Mouse (Mus musculus): ENCODE measurements at regions not wholly inside any gene's neighbourhood (a gene's known extent, or its start where the extent isn't known, plus 50 kb on each side); places are given as distances from the start of the nearest gene placed in this dataset.

GRCm38 (mm10) chr3:78698936-78699335 lies 587.4 kb downstream of the Rapgef2 start:
- Histone ChIP-seq H3K9me3 (ENCODE audit: control insufficient read depth, low read length) (no peaks in the 10 kb centered on the region), H3K36me3 (ENCODE audit: control insufficient read depth, insufficient read depth, low read length) (no peaks in the 10 kb centered on the region), H3K4me3 (ENCODE audit: low read depth, low read length) (no peak overlapping the region), H3K9ac (ENCODE audit: low read length) (no peak overlapping the region), H3K27ac (replicated peaks) (no peak overlapping the region), H3K4me2 (replicated peaks; ENCODE audit: low read depth) (no peak overlapping the region), H3K4me1 (replicated peaks; ENCODE audit: control insufficient read depth, insufficient read depth) (no peaks in the 10 kb centered on the region), H3K27me3 (ENCODE audit: control insufficient read depth, insufficient read depth, low read length) (no peaks in the 10 kb centered on the region)
- DNase-seq (ENCODE audit: low spot score) (peak; percentile 33), ATAC-seq (ENCODE audit: low FRiP score, low TSS enrichment) (no peak)
- no peak for TF ChIP-seq EP300 (optimal IDR thresholded peaks at IDR 0.05)
- no peak for TF ChIP-seq CTCF (IDR thresholded peaks at IDR 0.05; ENCODE audit: low read depth)
- 23% methylated on average over 5 of the region's 5 CpGs for WGBS

- H3K9ac ChIP-seq (ENCODE audit: low read length) = no peak overlapping the region
- no peak for DNase-seq (ENCODE audit: low spot score)
- no peaks in the 10 kb centered on the region for H3K36me3 ChIP-seq (ENCODE audit: control insufficient read depth, insufficient read depth, low read length)
- 26% methylated on average over 3 of the region's 3 CpGs for WGBS
- no peaks in the 10 kb centered on the region for H3K4me1 ChIP-seq (replicated peaks; ENCODE audit: control insufficient read depth, insufficient read depth)
- no peak overlapping the region for H3K4me2 ChIP-seq (replicated peaks; ENCODE audit: low read depth)
- H3K4me3 ChIP-seq (ENCODE audit: low read depth, low read length) = no peak overlapping the region
- no peak overlapping the region for H3K27ac ChIP-seq (replicated peaks)
- no peak for ATAC-seq (ENCODE audit: low FRiP score, low TSS enrichment)
- no peaks in the 10 kb centered on the region for H3K27me3 ChIP-seq (ENCODE audit: control insufficient read depth, insufficient read depth, low read length)
- TF ChIP-seq EP300 (optimal IDR thresholded peaks at IDR 0.05) (no peak), CTCF (IDR thresholded peaks at IDR 0.05; ENCODE audit: low read depth) (no peak)
- no peaks in the 10 kb centered on the region for H3K9me3 ChIP-seq (ENCODE audit: control insufficient read depth, low read length)
These were observed 594.8 kb downstream of the Rapgef2 start for GRCm38 (mm10) chr3:78691499-78691898.

GRCm38 (mm10) chr3:78677656-78678055 lies 608.7 kb downstream of the Rapgef2 start:
- H3K9ac ChIP-seq (ENCODE audit: low read length) = no peak overlapping the region
- no peaks in the 10 kb centered on the region for H3K4me1 ChIP-seq (replicated peaks; ENCODE audit: control insufficient read depth, insufficient read depth)
- DNase-seq (ENCODE audit: low spot score) = no peak
- no peak for TF ChIP-seq CTCF (IDR thresholded peaks at IDR 0.05; ENCODE audit: low read depth)
- TF ChIP-seq EP300 (optimal IDR thresholded peaks at IDR 0.05) = no peak
- WGBS = 79% methylated on average over 1 of the region's 1 CpGs
- H3K27me3 ChIP-seq (ENCODE audit: control insufficient read depth, insufficient read depth, low read length) = no peaks in the 10 kb centered on the region
- ATAC-seq (ENCODE audit: low FRiP score, low TSS enrichment) = no peak
- no peak overlapping the region for H3K4me3 ChIP-seq (ENCODE audit: low read depth, low read length)
- no peaks in the 10 kb centered on the region for H3K36me3 ChIP-seq (ENCODE audit: control insufficient read depth, insufficient read depth, low read length)
- no peak overlapping the region for H3K4me2 ChIP-seq (replicated peaks; ENCODE audit: low read depth)
- no peaks in the 10 kb centered on the region for H3K9me3 ChIP-seq (ENCODE audit: control insufficient read depth, low read length)
- H3K27ac ChIP-seq (replicated peaks) = no peak overlapping the region

- H3K27me3 ChIP-seq (ENCODE audit: control insufficient read depth, insufficient read depth, low read length) = no peaks in the 10 kb centered on the region
- H3K9ac ChIP-seq (ENCODE audit: low read length) = no peak overlapping the region
- DNase-seq (ENCODE audit: low spot score) = no peak
- TF ChIP-seq EP300 (optimal IDR thresholded peaks at IDR 0.05) (no peak), CTCF (IDR thresholded peaks at IDR 0.05; ENCODE audit: low read depth) (no peak)
- H3K4me3 ChIP-seq (ENCODE audit: low read depth, low read length) = no peak overlapping the region
- H3K4me1 ChIP-seq (replicated peaks; ENCODE audit: control insufficient read depth, insufficient read depth) = no peaks in the 10 kb centered on the region
- no peaks in the 10 kb centered on the region for H3K36me3 ChIP-seq (ENCODE audit: control insufficient read depth, insufficient read depth, low read length)
- no peaks in the 10 kb centered on the region for H3K9me3 ChIP-seq (ENCODE audit: control insufficient read depth, low read length)
- no peak for ATAC-seq (ENCODE audit: low FRiP score, low TSS enrichment)
- 90% methylated on average over 2 of the region's 2 CpGs for WGBS
- H3K4me2 ChIP-seq (replicated peaks; ENCODE audit: low read depth) = no peak overlapping the region
- H3K27ac ChIP-seq (replicated peaks) = no peak overlapping the region
These were observed 609.5 kb downstream of the Rapgef2 start for GRCm38 (mm10) chr3:78676806-78677205.

GRCm38 (mm10) chr3:78674529-78675187 lies 611.7 kb downstream of the Rapgef2 start:
- ATAC-seq (ENCODE audit: low FRiP score, low TSS enrichment) (no peak), DNase-seq (ENCODE audit: low spot score) (no peak)
- Histone ChIP-seq H3K4me1 (replicated peaks; ENCODE audit: control insufficient read depth, insufficient read depth) (no peaks in the 10 kb centered on the region), H3K27ac (replicated peaks) (no peak overlapping the region), H3K4me2 (replicated peaks; ENCODE audit: low read depth) (no peak overlapping the region), H3K27me3 (ENCODE audit: control insufficient read depth, insufficient read depth, low read length) (no peaks in the 10 kb centered on the region), H3K9ac (ENCODE audit: low read length) (no peak overlapping the region), H3K4me3 (ENCODE audit: low read depth, low read length) (no peak overlapping the region), H3K36me3 (ENCODE audit: control insufficient read depth, insufficient read depth, low read length) (no peaks in the 10 kb centered on the region), H3K9me3 (ENCODE audit: control insufficient read depth, low read length) (no peaks in the 10 kb centered on the region)
- no peak for TF ChIP-seq CTCF (IDR thresholded peaks at IDR 0.05; ENCODE audit: low read depth)
- TF ChIP-seq EP300 (optimal IDR thresholded peaks at IDR 0.05) = no peak
- WGBS = 55% methylated on average over 5 of the region's 5 CpGs

- H3K27me3 ChIP-seq (ENCODE audit: control insufficient read depth, insufficient read depth, low read length) = no peaks in the 10 kb centered on the region
- H3K9me3 ChIP-seq (ENCODE audit: control insufficient read depth, low read length) = no peaks in the 10 kb centered on the region
- no peak for DNase-seq (ENCODE audit: low spot score)
These were observed 618.3 kb downstream of the Rapgef2 start for GRCm38 (mm10) chr3:78668050-78668449.

More at GRCm38 (mm10) chr3:78668050-78668449, 618.3 kb downstream of the Rapgef2 start:
- H3K4me3 ChIP-seq (ENCODE audit: low read depth, low read length) = no peak overlapping the region
- no peaks in the 10 kb centered on the region for H3K4me1 ChIP-seq (replicated peaks; ENCODE audit: control insufficient read depth, insufficient read depth)
- no peak overlapping the region for H3K27ac ChIP-seq (replicated peaks)
- H3K4me2 ChIP-seq (replicated peaks; ENCODE audit: low read depth) = no peak overlapping the region
- TF ChIP-seq EP300 (optimal IDR thresholded peaks at IDR 0.05) (no peak), CTCF (IDR thresholded peaks at IDR 0.05; ENCODE audit: low read depth) (no peak)
- ATAC-seq (ENCODE audit: low FRiP score, low TSS enrichment) = no peak
- H3K9ac ChIP-seq (ENCODE audit: low read length) = no peak overlapping the region
- H3K36me3 ChIP-seq (ENCODE audit: control insufficient read depth, insufficient read depth, low read length) = no peaks in the 10 kb centered on the region

Measured in stomach, postnatal 0 days (tissue).